Mouse (Mus musculus) hindbrain, embryonic 13.5 days (tissue): ENCODE measurements around the gene 1700021F05Rik. TPM values are rescaled to one million over a fixed set of nuclear protein-coding genes. Genes with fewer than 3 reads are reported as not detected.

Source experiments
- ATAC-seq: fragments of 200-750 bp; cut with Nextera tagmentation; 2 replicates; pipeline ENCODE4 v1.8.0; 2017; ENCODE audit warnings: moderate TSS enrichment; ENCODE audit not compliant: low FRiP score
- H3K27ac ChIP-seq: fragments of 300-500 bp; sonication (generic); 2 replicates; pipeline ENCODE4 v1.5.1; 2015; ENCODE audit warnings: inconsistent platforms, mild to moderate bottlenecking, moderate library complexity
- H3K27me3 ChIP-seq: fragments of 300-500 bp; sonication (generic); 2 replicates; pipeline ENCODE4 v1.6.1; 2015; ENCODE audit warnings: mild to moderate bottlenecking, inconsistent platforms
- H3K36me3 ChIP-seq: fragments of 300-500 bp; sonication (generic); 2 replicates; pipeline ENCODE4 v1.6.1; 2015; ENCODE audit warnings: mild to moderate bottlenecking, inconsistent platforms
- H3K4me1 ChIP-seq: fragments of 300-500 bp; sonication (generic); replicated peaks from 2 replicates; pipeline ENCODE4 v1.6.1; 2015; ENCODE audit warnings: inconsistent platforms
- H3K4me2 ChIP-seq: fragments of 300-500 bp; sonication (generic); 2 replicates; pipeline ENCODE4 v1.6.1; 2015; ENCODE audit warnings: inconsistent platforms, mild to moderate bottlenecking, moderate library complexity
- H3K4me3 ChIP-seq: fragments of 300-500 bp; sonication (generic); 2 replicates; pipeline ENCODE4 v1.5.1; 2015; ENCODE audit warnings: mild to moderate bottlenecking, inconsistent platforms
- H3K9ac ChIP-seq: fragments of 300-500 bp; sonication (generic); 2 replicates; pipeline ENCODE4 v1.6.1; 2015; ENCODE audit warnings: mild to moderate bottlenecking, inconsistent platforms
- H3K9me3 ChIP-seq: fragments of 300-500 bp; sonication (generic); 2 replicates; pipeline ENCODE4 v1.6.1; 2016; ENCODE audit warnings: inconsistent platforms
- WGBS: fragments of 180-500 bp; shearing (Covaris S2); methylation state at CpG from one replicate; pipeline ENCODE4 v1.1.7; 2015; 5-methylcytosine and 5-hydroxymethylcytosine counted together
- polyA plus RNA-seq: library from polyadenylated mRNA; unstranded; fragments of >200 nt; fragmentation: Nextera tagmentation; extraction: Ambion mirVana; gene quantifications from 2 replicates; pipeline ENCODE4 v1.2.1, GENCODE M21; 2015

1700021F05Rik gene
- polyA plus RNA-seq, 1 experiment from 2014 or later, result 69.7 TPM

GRCm38 (mm10) chr10:43574352-43574751 lies 33.6 kb upstream of the 1700021F05Rik start:
- Histone ChIP-seq H3K27ac (no peak overlapping the region), H3K9me3 (no peaks in the 10 kb centered on the region), H3K27me3 (no peaks in the 10 kb centered on the region), H3K4me2 (no peak overlapping the region), H3K36me3 (no peaks in the 10 kb centered on the region), H3K9ac (no peak overlapping the region), H3K4me1 (peaks cover 13% of the 10 kb centered on the region), H3K4me3 (no peak overlapping the region)
- WGBS, result 76% methylated on average over 2 of the region's 2 CpGs
- ATAC-seq, result no peak

DNA sequence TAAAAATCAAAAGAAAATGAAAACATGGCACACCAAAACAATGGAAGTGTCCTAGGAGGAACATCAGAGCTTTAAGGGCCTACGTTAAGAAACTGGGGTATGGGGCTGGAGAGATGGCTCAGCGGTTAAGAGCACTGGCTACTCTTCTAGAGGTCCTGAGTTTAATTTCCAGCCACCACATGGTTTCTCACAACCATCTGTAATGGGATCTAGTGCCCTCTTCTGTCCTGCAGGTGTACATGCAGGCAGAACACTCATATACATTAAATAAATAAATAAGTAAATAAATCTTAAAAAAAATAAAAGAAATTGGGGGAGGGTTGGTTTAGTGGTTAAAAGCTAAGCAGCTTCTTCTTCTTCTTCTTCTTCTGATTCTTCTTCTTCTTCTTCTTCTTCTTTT lies 20.5 kb upstream of the 1700021F05Rik start:
- H3K4me3 ChIP-seq, result no peak overlapping the region
- no peak for ATAC-seq
- no peaks in the 10 kb centered on the region for H3K4me1 ChIP-seq
- H3K36me3 ChIP-seq, result no peaks in the 10 kb centered on the region
- no peaks in the 10 kb centered on the region for H3K27me3 ChIP-seq
- no peaks in the 10 kb centered on the region; the same call in 1 of the 2 replicates for H3K9me3 ChIP-seq
- WGBS, result 85% methylated on average over 2 of the region's 2 CpGs
- no peak overlapping the region for H3K27ac ChIP-seq
- H3K9ac ChIP-seq, result no peak overlapping the region
- H3K4me2 ChIP-seq, result no peak overlapping the region

- no peak overlapping the region for H3K4me2 ChIP-seq
- H3K9me3 ChIP-seq, result no peaks in the 10 kb centered on the region; the same call in 1 of the 2 replicates
- H3K27me3 ChIP-seq, result no peaks in the 10 kb centered on the region
- H3K27ac ChIP-seq, result no peak overlapping the region
- no peaks in the 10 kb centered on the region for H3K36me3 ChIP-seq
- no peaks in the 10 kb centered on the region for H3K4me1 ChIP-seq
- H3K9ac ChIP-seq, result no peak overlapping the region
- WGBS, result 43% methylated on average over 2 of the region's 2 CpGs
- ATAC-seq, result no peak
- no peak overlapping the region for H3K4me3 ChIP-seq
Measured at GRCm38 (mm10) chr10:43560765-43561164, 20.0 kb upstream of the 1700021F05Rik start.

DNA sequence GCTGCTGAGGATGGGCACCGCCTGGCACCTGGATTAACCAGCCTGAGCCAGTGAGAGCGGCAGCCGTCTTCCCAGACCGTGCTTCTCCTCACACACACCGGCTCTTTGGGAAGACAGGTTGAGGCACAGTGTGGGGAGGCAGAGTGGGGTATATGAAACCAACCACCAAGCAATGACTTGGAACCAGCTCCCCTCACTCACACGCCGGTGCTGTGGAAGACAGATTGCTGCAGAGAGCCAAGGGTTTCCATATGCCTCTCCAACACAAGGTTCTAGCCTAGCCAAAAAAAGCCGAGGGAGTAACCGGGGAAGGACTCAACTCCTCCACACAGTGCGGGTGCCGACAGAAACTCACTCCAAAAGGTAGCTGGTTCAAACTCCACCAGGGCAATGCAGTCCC lies 18.5 kb upstream of the 1700021F05Rik start:
- no peak overlapping the region for H3K27ac ChIP-seq
- 82% methylated on average over 11 of the region's 11 CpGs for WGBS
- no peak overlapping the region for H3K9ac ChIP-seq
- H3K4me3 ChIP-seq, result no peak overlapping the region
- no peaks in the 10 kb centered on the region for H3K4me1 ChIP-seq
- H3K4me2 ChIP-seq, result no peak overlapping the region
- ATAC-seq, result no peak
- no peaks in the 10 kb centered on the region for H3K27me3 ChIP-seq
- H3K36me3 ChIP-seq, result no peaks in the 10 kb centered on the region
- H3K9me3 ChIP-seq, result no peaks in the 10 kb centered on the region; the same call in 1 of the 2 replicates

GRCm38 (mm10) chr10:43557630-43558165 lies 16.9 kb upstream of the 1700021F05Rik start:
- H3K9me3 ChIP-seq, result no peaks in the 10 kb centered on the region; the same call in 1 of the 2 replicates
- 93% methylated on average over 5 of the region's 5 CpGs for WGBS
- no peak overlapping the region for H3K9ac ChIP-seq
- no peaks in the 10 kb centered on the region for H3K27me3 ChIP-seq
- ATAC-seq, result no peak
- no peaks in the 10 kb centered on the region for H3K36me3 ChIP-seq
- no peak overlapping the region for H3K4me3 ChIP-seq
- no peak overlapping the region for H3K27ac ChIP-seq
- no peak overlapping the region for H3K4me2 ChIP-seq
- H3K4me1 ChIP-seq, result no peaks in the 10 kb centered on the region

GRCm38 (mm10) chr10:43551388-43551787 lies 10.6 kb upstream of the 1700021F05Rik start:
- H3K27ac ChIP-seq, result peak overlapping the region; percentile 48
- ATAC-seq, result peak; percentile 61; the same call in 1 of the 2 replicates
- H3K27me3 ChIP-seq, result no peaks in the 10 kb centered on the region
- H3K4me3 ChIP-seq, result no peak overlapping the region
- no peaks in the 10 kb centered on the region for H3K36me3 ChIP-seq
- H3K9ac ChIP-seq, result no peak overlapping the region
- whole genome bisulfite sequencing, result 33% methylated on average over 3 of the region's 3 CpGs
- no peaks in the 10 kb centered on the region for H3K9me3 ChIP-seq
- peaks cover 10% of the 10 kb centered on the region for H3K4me1 ChIP-seq
- H3K4me2 ChIP-seq, result no peak overlapping the region

DNA sequence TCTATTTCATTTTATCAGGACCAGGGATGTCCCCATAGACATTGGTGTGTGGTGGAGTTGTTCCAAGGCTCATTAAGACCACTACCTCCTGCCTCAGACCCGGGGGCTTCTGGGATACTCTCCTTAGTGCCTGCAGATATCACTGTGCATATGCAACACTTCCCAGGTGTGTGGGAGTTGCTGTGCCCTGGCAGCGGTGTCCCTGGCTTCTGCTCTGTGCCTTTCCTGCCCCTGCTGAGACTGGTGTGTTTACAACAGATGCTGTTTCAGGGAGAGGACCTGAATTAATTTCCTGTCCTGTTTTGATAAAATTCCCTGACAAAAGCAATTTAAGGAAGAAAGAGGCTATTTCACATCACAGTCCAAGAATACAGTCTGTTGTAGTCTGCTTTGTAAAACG lies 10.1 kb upstream of the 1700021F05Rik start:
- no peaks in the 10 kb centered on the region for H3K9me3 ChIP-seq
- H3K27me3 ChIP-seq, result no peaks in the 10 kb centered on the region
- 0 out of 2 replicates have a peak, but pooled peaks have one; percentile 43 for ATAC-seq
- H3K4me3 ChIP-seq, result no peak overlapping the region
- H3K27ac ChIP-seq, result peak overlapping the region; percentile 48
- peaks cover 10% of the 10 kb centered on the region for H3K4me1 ChIP-seq
- H3K36me3 ChIP-seq, result no peaks in the 10 kb centered on the region
- no peak overlapping the region for H3K4me2 ChIP-seq
- 25% methylated on average over 3 of the region's 3 CpGs for WGBS
- no peak overlapping the region for H3K9ac ChIP-seq

DNA sequence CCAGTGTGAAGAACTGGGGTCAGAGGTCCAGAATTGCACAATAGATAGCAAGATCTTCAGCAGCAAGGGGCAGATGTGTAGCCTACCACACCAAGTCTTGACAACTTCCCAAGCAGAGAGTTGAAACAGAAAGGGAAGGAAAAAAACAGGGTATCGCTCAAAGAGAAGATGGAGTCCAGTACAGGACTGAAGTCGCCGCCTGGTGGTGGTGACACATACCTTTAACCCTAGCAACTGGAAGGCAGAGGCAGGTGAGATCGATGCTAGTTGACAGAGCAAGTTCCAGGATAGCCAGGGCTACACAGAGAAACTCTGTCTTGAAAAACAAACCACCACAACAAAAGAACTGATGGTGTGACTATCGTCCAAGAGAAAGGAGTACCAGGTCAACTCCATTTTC lies 8.6 kb upstream of the 1700021F05Rik start:
- Histone ChIP-seq H3K4me3 (no peak overlapping the region), H3K9me3 (no peaks in the 10 kb centered on the region), H3K9ac (no peak overlapping the region), H3K4me1 (peaks cover 10% of the 10 kb centered on the region), H3K36me3 (no peaks in the 10 kb centered on the region), H3K4me2 (no peak overlapping the region), H3K27me3 (no peaks in the 10 kb centered on the region), H3K27ac (no peak overlapping the region)
- no peak for ATAC-seq
- WGBS, result 60% methylated on average over 5 of the region's 5 CpGs

- Histone ChIP-seq H3K27ac (no peak overlapping the region), H3K4me2 (peak overlapping the region; percentile 37; the same call in 1 of the 2 replicates), H3K4me1 (peaks cover 21% of the 10 kb centered on the region), H3K36me3 (peaks cover 3% of the 10 kb centered on the region), H3K4me3 (peak overlapping the region; percentile 88), H3K9me3 (no peaks in the 10 kb centered on the region), H3K27me3 (no peaks in the 10 kb centered on the region), H3K9ac (no peak overlapping the region)
- WGBS, result 55% methylated on average over 7 of the region's 8 CpGs
- peak; percentile 6; the same call in 1 of the 2 replicates for ATAC-seq
Measured at GRCm38 (mm10) chr10:43541153-43541544, 355 bp upstream of the 1700021F05Rik start.

DNA sequence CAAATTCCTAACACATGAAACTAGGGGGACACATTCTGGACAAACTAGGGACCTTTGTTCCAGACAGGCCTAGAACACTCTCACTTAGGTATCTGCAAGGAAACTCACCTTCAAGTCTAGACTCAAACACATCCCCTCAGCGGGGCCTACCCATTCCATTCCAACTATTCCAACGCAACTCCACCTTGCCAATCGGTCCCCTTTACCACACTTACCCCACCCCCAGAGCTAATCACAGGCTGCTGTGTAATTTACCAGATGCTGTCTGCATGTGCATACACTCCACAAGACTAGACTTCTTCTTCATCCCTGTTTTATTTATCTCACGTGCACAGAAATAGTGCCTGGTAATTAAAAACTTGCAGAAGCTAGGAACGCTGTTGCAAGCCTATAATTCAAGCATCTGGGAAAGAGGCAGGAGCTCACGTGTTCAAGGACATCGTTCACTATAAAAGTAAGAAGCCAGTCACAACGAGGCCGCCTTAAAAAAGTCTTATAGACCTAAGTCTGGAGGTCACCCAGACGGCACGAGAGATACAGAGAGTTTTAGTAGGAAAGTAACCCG lies 966 bp downstream of the 1700021F05Rik start:
- H3K9me3 ChIP-seq, result no peaks in the 10 kb centered on the region
- H3K36me3 ChIP-seq, result peaks cover 10% of the 10 kb centered on the region
- H3K27me3 ChIP-seq, result no peaks in the 10 kb centered on the region
- peaks cover 21% of the 10 kb centered on the region for H3K4me1 ChIP-seq
- H3K27ac ChIP-seq, result no peak overlapping the region
- whole genome bisulfite sequencing, result 25% methylated on average over 12 of the region's 12 CpGs
- H3K9ac ChIP-seq, result peak overlapping the region; percentile 92
- H3K4me3 ChIP-seq, result peak overlapping the region; percentile 88
- ATAC-seq, result no peak
- H3K4me2 ChIP-seq, result peak overlapping the region; percentile 59

- Histone ChIP-seq H3K27ac (no peak overlapping the region), H3K4me3 (no peak overlapping the region), H3K4me2 (no peak overlapping the region), H3K4me1 (peaks cover 21% of the 10 kb centered on the region), H3K27me3 (no peaks in the 10 kb centered on the region), H3K9ac (peak overlapping the region; percentile 35; the same call in 1 of the 2 replicates), H3K36me3 (peaks cover 13% of the 10 kb centered on the region), H3K9me3 (no peaks in the 10 kb centered on the region)
- 86% methylated on average over 5 of the region's 5 CpGs for WGBS
- no peak for ATAC-seq
Measured at GRCm38 (mm10) chr10:43538831-43539230, 2.0 kb downstream of the 1700021F05Rik start.

GRCm38 (mm10) chr10:43537652-43538051 lies 3.1 kb downstream of the 1700021F05Rik start:
- Histone ChIP-seq H3K9me3 (no peaks in the 10 kb centered on the region), H3K27me3 (no peaks in the 10 kb centered on the region), H3K4me1 (peaks cover 21% of the 10 kb centered on the region), H3K4me3 (no peak overlapping the region), H3K36me3 (peaks cover 19% of the 10 kb centered on the region), H3K9ac (no peak overlapping the region), H3K4me2 (no peak overlapping the region), H3K27ac (no peak overlapping the region)
- ATAC-seq, result no peak
- 94% methylated on average over 7 of the region's 7 CpGs for WGBS

GRCm38 (mm10) chr10:43534382-43534781 lies 6.4 kb downstream of the 1700021F05Rik start:
- no peaks in the 10 kb centered on the region for H3K9me3 ChIP-seq
- no peak for ATAC-seq
- no peak overlapping the region for H3K4me2 ChIP-seq
- no peak overlapping the region for H3K4me3 ChIP-seq
- H3K27ac ChIP-seq, result no peak overlapping the region
- H3K27me3 ChIP-seq, result no peaks in the 10 kb centered on the region
- 88% methylated on average over 1 of the region's 1 CpGs for WGBS
- H3K9ac ChIP-seq, result no peak overlapping the region
- peaks cover 9% of the 10 kb centered on the region for H3K4me1 ChIP-seq
- H3K36me3 ChIP-seq, result peaks cover 49% of the 10 kb centered on the region
